Mouse (Mus musculus): ENCODE data around the gene Tmem242. TPM values are rescaled to one million over a fixed set of nuclear protein-coding genes. Genes with fewer than 3 reads are reported as not detected.
A peak's percentile ranks its signal among the peaks of the same experiment; 100 is the strongest.

The Tmem242 gene
- polyA plus RNA-seq (2015; fragmentation: Nextera tagmentation; extraction: Ambion mirVana), result 111 and 130 TPM in 2 replicates

GRCm38 (mm10) chr17:5440159-5440971, at the start of gene Tmem242:
TSS of gene Tmem242 (minus strand) at chr17:5440259.
- Histone ChIP-seq H3K4me2 (ENCODE audit: low read depth, low read length) (peak within 1 kb of the TSS; percentile 93), H3K36me3 (ENCODE audit: control insufficient read depth, insufficient read depth, low read length) (no peaks in the 10 kb centered on the region), H3K9me3 (replicated peaks; ENCODE audit: control insufficient read depth, low read length) (no peaks in the 10 kb centered on the region), H3K27ac (ENCODE audit: low read length) (peak within 1 kb of the TSS; percentile 87), H3K4me3 (replicated peaks; ENCODE audit: low read length) (peak within 1 kb of the TSS; percentile 82), H3K9ac (ENCODE audit: low read length) (peak within 1 kb of the TSS; percentile 91), H3K4me1 (ENCODE audit: control insufficient read depth, insufficient read depth, low read length) (peaks cover 11% of the 10 kb centered on the region; the same call in 1 of the 2 replicates), H3K27me3 (ENCODE audit: control insufficient read depth, insufficient read depth, low read length) (no peaks in the 10 kb centered on the region)
- WGBS, result under 1% methylated on average over 27 of the region's 27 CpGs
- peak; percentile 87 for ATAC-seq (ENCODE audit: insufficient read depth, low FRiP score)

DNA sequence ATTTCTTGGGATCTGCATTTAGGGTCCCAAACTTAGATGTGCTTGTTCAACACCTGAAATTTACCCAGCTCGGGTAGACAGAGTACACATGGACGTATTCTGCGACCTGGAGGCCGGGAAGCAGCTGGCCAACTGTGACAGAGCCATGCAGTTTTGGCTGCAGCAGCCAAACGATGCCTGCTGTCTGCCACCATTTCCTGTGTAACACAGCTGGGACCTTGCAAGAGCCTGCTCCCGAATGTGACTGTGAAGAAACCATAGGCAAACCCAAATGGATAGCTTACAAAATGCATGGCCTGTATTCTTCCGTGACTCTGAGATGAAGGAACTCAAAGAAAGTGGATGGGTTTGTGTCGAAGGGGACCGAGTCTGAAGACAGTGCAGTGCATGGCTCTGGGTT, 48.1 kb upstream of the Tmem242 start:
- peak overlapping the region; percentile 17; the same call in 1 of the 2 replicates for H3K9ac ChIP-seq (ENCODE audit: low read length)
- no peak overlapping the region for H3K4me3 ChIP-seq (replicated peaks; ENCODE audit: low read length)
- no peaks in the 10 kb centered on the region for H3K27me3 ChIP-seq (ENCODE audit: control insufficient read depth, insufficient read depth, low read length)
- no peaks in the 10 kb centered on the region for H3K36me3 ChIP-seq (ENCODE audit: control insufficient read depth, insufficient read depth, low read length)
- WGBS, result 44% methylated on average over 9 of the region's 9 CpGs
- peak overlapping the region; percentile 26 for H3K4me2 ChIP-seq (ENCODE audit: low read depth, low read length)
- no peaks in the 10 kb centered on the region for H3K9me3 ChIP-seq (replicated peaks; ENCODE audit: control insufficient read depth, low read length)
- peak overlapping the region; percentile 13; the same call in 1 of the 2 replicates for H3K27ac ChIP-seq (ENCODE audit: low read length)
- ATAC-seq (ENCODE audit: insufficient read depth, low FRiP score), result no peak
- no peaks in the 10 kb centered on the region for H3K4me1 ChIP-seq (ENCODE audit: control insufficient read depth, insufficient read depth, low read length)

DNA sequence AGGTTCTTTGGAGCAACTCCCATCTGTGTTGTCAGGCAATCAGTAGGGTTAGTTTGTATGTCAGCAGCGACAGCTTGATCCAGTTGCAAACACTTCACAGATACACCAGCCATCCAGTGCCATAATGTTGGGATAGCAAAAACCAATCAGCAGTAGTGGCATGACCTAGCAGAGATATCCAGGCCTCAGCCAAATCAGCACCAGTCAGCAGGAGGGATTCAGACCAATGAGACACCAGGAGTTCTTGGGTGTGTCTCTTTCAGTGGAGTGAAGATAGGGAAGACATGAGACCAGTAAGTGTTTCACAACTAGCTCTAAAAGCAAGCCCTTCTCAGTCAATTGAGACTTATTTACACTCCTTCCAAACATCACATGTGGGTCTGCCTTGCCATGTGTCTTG, 44.6 kb upstream of the Tmem242 start:
- no peaks in the 10 kb centered on the region for H3K9me3 ChIP-seq (replicated peaks; ENCODE audit: control insufficient read depth, low read length)
- H3K36me3 ChIP-seq (ENCODE audit: control insufficient read depth, insufficient read depth, low read length), result no peaks in the 10 kb centered on the region
- no peaks in the 10 kb centered on the region for H3K27me3 ChIP-seq (ENCODE audit: control insufficient read depth, insufficient read depth, low read length)
- no peaks in the 10 kb centered on the region for H3K4me1 ChIP-seq (ENCODE audit: control insufficient read depth, insufficient read depth, low read length)
- 95% methylated on average over 1 of the region's 1 CpGs for WGBS
- no peak overlapping the region for H3K4me2 ChIP-seq (ENCODE audit: low read depth, low read length)
- H3K27ac ChIP-seq (ENCODE audit: low read length), result no peak overlapping the region
- no peak overlapping the region for H3K9ac ChIP-seq (ENCODE audit: low read length)
- no peak for ATAC-seq (ENCODE audit: insufficient read depth, low FRiP score)
- H3K4me3 ChIP-seq (replicated peaks; ENCODE audit: low read length), result no peak overlapping the region

GRCm38 (mm10) chr17:5483456-5483855, 43.4 kb upstream of the Tmem242 start:
- ATAC-seq (ENCODE audit: insufficient read depth, low FRiP score), result no peak

GRCm38 (mm10) chr17:5475960-5476725, 36.1 kb upstream of the Tmem242 start:
- Histone ChIP-seq H3K36me3 (ENCODE audit: control insufficient read depth, insufficient read depth, low read length) (no peaks in the 10 kb centered on the region), H3K4me3 (replicated peaks; ENCODE audit: low read length) (no peak overlapping the region), H3K9ac (ENCODE audit: low read length) (no peak overlapping the region), H3K4me1 (ENCODE audit: control insufficient read depth, insufficient read depth, low read length) (no peaks in the 10 kb centered on the region), H3K27ac (ENCODE audit: low read length) (no peak overlapping the region), H3K9me3 (replicated peaks; ENCODE audit: control insufficient read depth, low read length) (no peaks in the 10 kb centered on the region), H3K4me2 (ENCODE audit: low read depth, low read length) (no peak overlapping the region), H3K27me3 (ENCODE audit: control insufficient read depth, insufficient read depth, low read length) (no peaks in the 10 kb centered on the region)
- ATAC-seq (ENCODE audit: insufficient read depth, low FRiP score), result no peak
- WGBS, result 57% methylated on average over 14 of the region's 14 CpGs

More at GRCm38 (mm10) chr17:5483456-5483855, 43.4 kb upstream of the Tmem242 start:
- H3K9me3 ChIP-seq (replicated peaks; ENCODE audit: control insufficient read depth, low read length), result no peaks in the 10 kb centered on the region
- H3K9ac ChIP-seq (ENCODE audit: low read length), result no peak overlapping the region
- WGBS, result 36% methylated on average over 4 of the region's 4 CpGs
- no peak overlapping the region for H3K4me3 ChIP-seq (replicated peaks; ENCODE audit: low read length)
- no peak overlapping the region for H3K4me2 ChIP-seq (ENCODE audit: low read depth, low read length)
- no peak overlapping the region for H3K27ac ChIP-seq (ENCODE audit: low read length)
- H3K27me3 ChIP-seq (ENCODE audit: control insufficient read depth, insufficient read depth, low read length), result no peaks in the 10 kb centered on the region
- no peaks in the 10 kb centered on the region for H3K4me1 ChIP-seq (ENCODE audit: control insufficient read depth, insufficient read depth, low read length)
- no peaks in the 10 kb centered on the region for H3K36me3 ChIP-seq (ENCODE audit: control insufficient read depth, insufficient read depth, low read length)

GRCm38 (mm10) chr17:5472268-5472667, 32.2 kb upstream of the Tmem242 start:
- Histone ChIP-seq H3K27ac (ENCODE audit: low read length) (no peak overlapping the region), H3K36me3 (ENCODE audit: control insufficient read depth, insufficient read depth, low read length) (no peaks in the 10 kb centered on the region), H3K4me1 (ENCODE audit: control insufficient read depth, insufficient read depth, low read length) (no peaks in the 10 kb centered on the region), H3K9me3 (replicated peaks; ENCODE audit: control insufficient read depth, low read length) (no peaks in the 10 kb centered on the region), H3K4me3 (replicated peaks; ENCODE audit: low read length) (no peak overlapping the region), H3K4me2 (ENCODE audit: low read depth, low read length) (no peak overlapping the region), H3K27me3 (ENCODE audit: control insufficient read depth, insufficient read depth, low read length) (no peaks in the 10 kb centered on the region), H3K9ac (ENCODE audit: low read length) (no peak overlapping the region)
- 42% methylated on average over 3 of the region's 3 CpGs for WGBS
- no peak for ATAC-seq (ENCODE audit: insufficient read depth, low FRiP score)

- no peak overlapping the region for H3K4me3 ChIP-seq (replicated peaks; ENCODE audit: low read length)
- no peaks in the 10 kb centered on the region for H3K36me3 ChIP-seq (ENCODE audit: control insufficient read depth, insufficient read depth, low read length)
- no peaks in the 10 kb centered on the region for H3K27me3 ChIP-seq (ENCODE audit: control insufficient read depth, insufficient read depth, low read length)
- H3K4me2 ChIP-seq (ENCODE audit: low read depth, low read length), result no peak overlapping the region
- no peaks in the 10 kb centered on the region for H3K4me1 ChIP-seq (ENCODE audit: control insufficient read depth, insufficient read depth, low read length)
- ATAC-seq (ENCODE audit: insufficient read depth, low FRiP score), result no peak
- no peaks in the 10 kb centered on the region for H3K9me3 ChIP-seq (replicated peaks; ENCODE audit: control insufficient read depth, low read length)
- no peak overlapping the region for H3K27ac ChIP-seq (ENCODE audit: low read length)
- H3K9ac ChIP-seq (ENCODE audit: low read length), result no peak overlapping the region
- 37% methylated on average over 4 of the region's 4 CpGs for WGBS
Observed at GRCm38 (mm10) chr17:5467177-5467576, 27.1 kb upstream of the Tmem242 start.

DNA sequence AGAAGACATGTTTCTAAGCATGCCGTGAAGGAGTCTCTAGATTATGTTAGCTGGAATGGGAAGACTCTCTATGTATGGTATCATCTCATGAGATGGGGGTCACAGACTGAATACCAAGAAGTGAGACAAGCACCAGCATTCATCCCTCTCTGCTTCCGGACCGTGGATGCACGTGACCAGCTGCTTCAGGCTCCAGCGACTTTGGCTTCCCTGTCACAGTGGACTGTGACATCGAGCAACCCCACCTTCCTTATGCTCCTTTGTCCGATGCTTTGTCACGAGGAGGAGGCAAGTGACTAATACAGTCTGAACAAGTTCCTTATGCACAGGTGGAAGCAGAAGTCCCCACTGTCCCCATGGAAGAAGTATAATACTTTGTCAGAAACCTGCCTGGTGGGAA, 26.7 kb upstream of the Tmem242 start:
- Histone ChIP-seq H3K9me3 (replicated peaks; ENCODE audit: control insufficient read depth, low read length) (no peaks in the 10 kb centered on the region), H3K27ac (ENCODE audit: low read length) (no peak overlapping the region), H3K4me1 (ENCODE audit: control insufficient read depth, insufficient read depth, low read length) (no peaks in the 10 kb centered on the region), H3K36me3 (ENCODE audit: control insufficient read depth, insufficient read depth, low read length) (no peaks in the 10 kb centered on the region), H3K4me2 (ENCODE audit: low read depth, low read length) (no peak overlapping the region), H3K4me3 (replicated peaks; ENCODE audit: low read length) (no peak overlapping the region), H3K27me3 (ENCODE audit: control insufficient read depth, insufficient read depth, low read length) (no peaks in the 10 kb centered on the region), H3K9ac (ENCODE audit: low read length) (no peak overlapping the region)
- no peak for ATAC-seq (ENCODE audit: insufficient read depth, low FRiP score)
- WGBS, result 79% methylated on average over 8 of the region's 8 CpGs

GRCm38 (mm10) chr17:5463912-5464311, 23.9 kb upstream of the Tmem242 start:
- H3K4me3 ChIP-seq (replicated peaks; ENCODE audit: low read length), result no peak overlapping the region
- no peak overlapping the region for H3K27ac ChIP-seq (ENCODE audit: low read length)
- no peaks in the 10 kb centered on the region for H3K36me3 ChIP-seq (ENCODE audit: control insufficient read depth, insufficient read depth, low read length)
- no peaks in the 10 kb centered on the region for H3K27me3 ChIP-seq (ENCODE audit: control insufficient read depth, insufficient read depth, low read length)
- no peak for ATAC-seq (ENCODE audit: insufficient read depth, low FRiP score)
- no peaks in the 10 kb centered on the region for H3K9me3 ChIP-seq (replicated peaks; ENCODE audit: control insufficient read depth, low read length)
- H3K9ac ChIP-seq (ENCODE audit: low read length), result no peak overlapping the region
- H3K4me2 ChIP-seq (ENCODE audit: low read depth, low read length), result no peak overlapping the region
- WGBS, result 70% methylated on average over 2 of the region's 2 CpGs
- H3K4me1 ChIP-seq (ENCODE audit: control insufficient read depth, insufficient read depth, low read length), result no peaks in the 10 kb centered on the region

Data from stomach, embryonic 16.5 days (tissue).